Mouse (Mus musculus) lung, postnatal 4 days (tissue): ENCODE results near the gene Commd1.

ENCODE experiments used
- DNase-seq, 2 experiments: peaks; one replicate each; pipeline ENCODE4 v3.0.0; 2021

Commd1 gene

DNA sequence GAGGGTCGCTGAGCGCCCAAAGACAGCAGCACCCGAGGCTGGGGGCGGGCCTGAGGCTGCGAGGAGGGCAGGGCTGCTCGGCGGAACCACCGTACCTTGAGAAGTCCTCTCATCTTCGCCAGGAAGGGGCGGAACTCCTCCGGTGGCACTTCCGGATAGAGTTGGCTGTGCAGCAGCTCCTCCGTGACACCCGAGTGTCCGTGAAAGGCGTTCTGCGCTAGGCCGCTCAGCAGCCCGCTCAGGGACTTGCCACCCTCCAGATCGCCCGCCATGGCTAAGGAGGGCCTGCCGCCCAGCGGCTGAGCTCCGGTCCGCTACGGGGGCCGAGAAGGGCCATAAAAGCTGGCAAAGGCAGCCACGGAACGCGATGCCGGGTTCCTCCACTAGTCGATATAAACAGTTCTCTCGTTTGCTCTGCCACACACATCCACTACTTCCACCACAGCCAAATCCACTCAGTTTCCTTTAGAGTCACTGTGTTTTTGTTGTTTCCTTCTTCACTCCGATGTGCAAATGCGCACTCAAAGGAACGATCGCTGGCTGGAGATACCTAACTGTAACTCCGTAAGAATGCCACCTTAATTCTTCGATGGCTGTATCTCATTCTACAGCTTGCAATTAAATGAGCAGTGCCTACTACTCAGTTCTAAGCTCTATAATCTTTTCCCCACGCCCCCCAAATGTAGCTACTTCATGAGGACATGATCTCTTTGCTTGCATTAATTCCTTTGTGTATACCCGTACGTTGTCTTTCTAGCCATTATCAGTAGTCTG, at the start of gene Commd1, which contains the start of gene Gm28048:
Gene Commd1, minus strand, starts transcription at position 399 of the 774 bp plus-strand sequence.
Gene Gm28048, minus strand, starts transcription at position 107 of the 774 bp plus-strand sequence.
- peak; percentile 97 to 98 for DNase-seq

DNA sequence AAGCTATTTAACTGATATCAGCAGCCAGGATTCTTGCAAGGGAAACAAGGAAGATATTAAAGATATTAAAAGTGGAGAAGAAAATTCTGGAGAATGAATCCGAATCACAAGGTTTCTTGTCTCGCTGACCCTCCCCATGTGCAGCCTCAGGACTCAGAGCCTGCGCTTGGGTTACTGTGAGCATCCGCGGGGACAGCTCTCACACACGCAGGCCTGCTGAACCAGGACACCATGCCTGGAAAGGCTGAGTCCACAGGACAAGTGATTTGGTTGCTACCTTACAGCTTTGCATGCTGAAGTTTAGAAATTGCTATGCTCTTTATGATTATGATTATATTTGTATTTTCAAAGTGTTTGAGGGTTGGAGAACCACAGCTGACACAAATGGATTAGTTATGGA, 47.2 kb upstream of the Commd1 start:
- no peak for DNase-seq

DNA sequence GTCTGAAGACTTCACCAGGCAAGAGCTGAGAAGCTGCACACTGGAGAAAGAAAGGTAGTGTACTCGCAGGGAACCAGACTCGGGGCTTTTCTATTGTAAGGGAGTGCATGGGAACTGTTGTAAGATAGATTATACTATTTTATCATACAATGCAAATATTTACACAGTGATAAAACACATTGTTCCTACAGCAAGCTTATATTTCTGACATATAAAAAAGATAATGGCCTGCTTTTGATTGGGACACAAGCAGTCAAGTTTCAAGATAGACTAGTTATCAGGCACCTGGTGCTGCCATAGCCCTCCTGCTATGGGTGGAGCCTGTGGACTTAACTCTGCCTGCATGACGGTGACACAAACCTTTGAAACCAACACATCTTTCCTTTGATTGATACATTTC, 46.8 kb upstream of the Commd1 start:
- no peak for DNase-seq

DNA sequence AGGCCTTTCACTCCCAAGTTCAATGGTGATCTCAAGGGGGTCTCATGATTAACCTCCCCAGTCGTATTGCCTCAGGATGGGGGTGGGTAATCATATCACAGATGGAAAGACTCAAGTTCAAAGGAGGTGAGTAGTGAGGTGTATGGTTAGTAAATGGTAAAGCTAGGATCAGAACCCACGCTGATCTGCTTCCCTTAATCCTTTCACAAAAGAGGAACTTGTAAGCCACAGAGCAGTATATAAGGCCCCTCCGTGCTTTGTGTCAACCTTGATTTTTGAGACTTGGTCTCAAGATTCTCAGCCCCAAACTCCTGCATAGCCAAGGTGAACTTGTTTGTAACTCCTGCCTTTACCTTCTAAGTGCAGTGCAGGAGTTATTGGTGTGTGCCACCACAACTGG, 42.0 kb upstream of the Commd1 start:
- DNase-seq = no peak

GRCm38 (mm10) chr11:23023155-23023554, 41.0 kb upstream of the Commd1 start:
- DNase-seq = no peak

DNA sequence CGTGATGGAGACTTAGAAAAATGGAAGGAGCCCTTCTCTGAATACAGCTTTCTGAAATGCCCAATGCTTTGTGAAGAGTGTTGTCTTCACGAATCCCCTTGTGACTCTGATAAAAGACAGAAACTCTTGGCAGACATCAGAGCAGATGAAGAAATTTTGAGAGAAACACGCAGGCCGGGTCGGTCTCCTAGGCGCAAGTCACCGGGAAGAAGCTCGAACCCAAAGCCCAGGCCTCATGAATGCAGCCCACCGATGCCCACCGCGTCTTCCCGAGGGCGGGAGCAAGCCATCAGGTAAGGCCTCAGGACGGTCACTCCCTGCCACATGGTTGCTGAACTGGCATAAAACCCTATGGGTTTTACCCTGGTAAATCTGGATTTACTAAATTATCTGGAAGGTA, 38.7 kb upstream of the Commd1 start:
- DNase-seq = no peak

GRCm38 (mm10) chr11:23020116-23020770, 38.1 kb upstream of the Commd1 start:
- no peak for DNase-seq

- DNase-seq = no peak
These were observed 35.8 kb upstream of the Commd1 start for GRCm38 (mm10) chr11:23017943-23018342.

DNA sequence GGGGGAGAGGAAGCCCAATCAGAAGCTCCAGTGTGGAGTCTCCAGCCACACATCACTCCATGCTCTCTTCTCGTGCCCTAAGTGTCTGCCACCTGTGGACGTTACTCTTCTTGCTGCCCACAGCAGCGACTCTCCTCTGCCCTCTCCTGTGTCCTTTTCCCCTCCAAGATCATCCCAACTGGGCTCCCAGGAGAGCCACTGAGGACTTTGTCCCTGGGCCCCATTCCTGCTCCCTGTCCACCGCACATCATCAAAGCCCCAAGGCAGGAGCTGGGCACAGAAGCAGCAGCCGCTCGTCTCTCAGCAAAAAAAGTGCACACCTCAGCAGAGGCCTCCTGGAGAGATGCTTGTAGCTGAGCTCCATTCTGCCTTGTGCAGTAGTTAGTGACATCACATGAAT, 32.8 kb upstream of the Commd1 start:
- no peak for DNase-seq

DNA sequence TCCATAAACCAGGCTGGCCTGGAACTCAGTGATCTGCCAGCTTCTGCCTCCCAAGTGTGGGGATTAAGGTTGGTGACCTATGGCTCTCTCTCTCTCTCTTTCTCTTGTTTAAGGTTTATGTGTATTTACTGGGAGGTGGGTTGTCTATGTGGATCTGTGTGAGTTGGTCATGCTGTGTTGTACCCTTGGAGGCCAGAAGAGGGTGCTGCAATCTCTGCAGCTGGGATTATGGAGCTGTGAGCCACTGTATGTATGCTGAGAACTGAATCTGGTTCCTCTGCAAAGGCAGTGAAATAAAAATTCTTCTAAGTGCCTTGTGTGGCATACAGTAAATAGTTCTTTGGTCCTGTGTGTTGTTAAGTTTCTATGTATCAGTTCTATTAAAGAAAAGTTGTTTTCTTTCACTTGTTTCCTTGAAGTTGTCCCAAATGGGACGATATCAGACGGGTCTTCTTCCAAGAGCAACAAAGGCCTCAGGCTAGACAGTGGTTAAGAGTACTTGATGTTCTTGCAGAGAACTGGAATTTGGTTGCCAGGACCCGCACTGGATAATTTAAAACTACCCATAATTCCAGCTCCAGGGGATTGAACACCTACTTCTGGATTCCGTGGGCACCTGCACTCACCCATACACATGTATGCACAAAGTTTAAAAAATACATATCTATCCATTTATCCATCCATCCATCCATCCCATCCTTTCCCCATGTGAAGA, 31.6 kb upstream of the Commd1 start:
- no peak for DNase-seq

DNA sequence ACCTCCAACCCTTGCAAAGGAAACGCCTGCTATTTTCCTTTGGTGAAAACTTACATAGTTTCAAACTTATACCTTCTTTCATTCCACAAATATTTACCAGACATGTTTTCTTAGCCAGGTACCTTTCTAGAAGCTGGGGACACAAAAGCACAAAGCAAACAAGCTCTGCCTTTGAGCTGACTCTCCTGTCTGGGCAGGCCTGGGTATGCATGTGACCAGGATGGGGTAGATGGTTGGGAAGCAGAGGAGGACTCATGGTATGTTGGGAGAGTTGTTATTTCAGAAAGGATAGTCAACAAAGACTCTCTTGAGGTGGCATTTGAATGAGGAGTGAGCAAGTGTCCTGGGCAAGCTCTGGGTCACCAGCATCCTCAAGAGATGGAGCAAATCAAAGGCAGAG, 30.9 kb upstream of the Commd1 start:
- DNase-seq = no peak

GRCm38 (mm10) chr11:23008824-23009200, 26.6 kb upstream of the Commd1 start:
- DNase-seq = no peak

DNA sequence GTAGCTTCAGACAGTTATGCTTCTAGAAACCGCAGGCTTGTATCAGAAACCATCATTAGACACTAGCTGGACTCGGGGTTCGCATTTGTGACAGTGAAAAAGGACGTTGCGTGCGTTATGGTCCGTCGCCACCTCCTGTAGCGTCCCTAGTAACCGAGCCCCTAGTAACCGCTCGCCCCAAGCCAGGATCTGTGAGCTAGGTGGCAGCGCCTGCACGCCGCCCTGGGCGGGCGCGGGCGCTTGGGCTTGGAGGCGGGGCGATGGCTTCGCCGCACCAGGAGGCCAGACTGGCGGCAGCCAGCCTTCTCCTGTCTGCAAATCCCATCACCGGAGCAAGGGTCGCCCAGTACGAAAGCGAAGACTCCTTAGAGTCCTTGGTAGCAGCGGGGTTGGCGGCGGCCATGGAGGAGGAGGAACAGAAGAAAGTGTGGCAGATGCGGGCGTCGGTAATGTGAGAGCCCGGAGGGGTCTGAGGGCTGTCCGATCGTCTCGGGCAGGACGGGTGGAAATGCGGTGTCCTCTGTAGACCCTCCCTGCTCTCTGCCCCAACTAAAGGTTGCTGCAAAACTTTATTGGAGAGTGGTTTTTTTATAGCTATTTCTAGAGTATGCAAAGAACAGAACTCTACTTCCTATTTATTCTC, 26.1 kb upstream of the Commd1 start:
- peak; percentile 85 to 90 for DNase-seq

GRCm38 (mm10) chr11:23007481-23008180, 25.4 kb upstream of the Commd1 start, which contains the start of gene Fam161a:
Gene Fam161a (plus strand): TSS chr11:23007531.
- DNase-seq = peak; percentile 58 to 83

GRCm38 (mm10) chr11:23007166-23007480, 24.9 kb upstream of the Commd1 start:
- no peak for DNase-seq

GRCm38 (mm10) chr11:23005276-23005675, 23.1 kb upstream of the Commd1 start:
- DNase-seq = no peak

GRCm38 (mm10) chr11:22998308-22998707, 16.1 kb upstream of the Commd1 start:
- DNase-seq = no peak

- DNase-seq = no peak
These were observed 13.3 kb upstream of the Commd1 start for GRCm38 (mm10) chr11:22995461-22995860.

- no peak for DNase-seq
These were observed 12.1 kb upstream of the Commd1 start for GRCm38 (mm10) chr11:22994271-22994670.

DNA sequence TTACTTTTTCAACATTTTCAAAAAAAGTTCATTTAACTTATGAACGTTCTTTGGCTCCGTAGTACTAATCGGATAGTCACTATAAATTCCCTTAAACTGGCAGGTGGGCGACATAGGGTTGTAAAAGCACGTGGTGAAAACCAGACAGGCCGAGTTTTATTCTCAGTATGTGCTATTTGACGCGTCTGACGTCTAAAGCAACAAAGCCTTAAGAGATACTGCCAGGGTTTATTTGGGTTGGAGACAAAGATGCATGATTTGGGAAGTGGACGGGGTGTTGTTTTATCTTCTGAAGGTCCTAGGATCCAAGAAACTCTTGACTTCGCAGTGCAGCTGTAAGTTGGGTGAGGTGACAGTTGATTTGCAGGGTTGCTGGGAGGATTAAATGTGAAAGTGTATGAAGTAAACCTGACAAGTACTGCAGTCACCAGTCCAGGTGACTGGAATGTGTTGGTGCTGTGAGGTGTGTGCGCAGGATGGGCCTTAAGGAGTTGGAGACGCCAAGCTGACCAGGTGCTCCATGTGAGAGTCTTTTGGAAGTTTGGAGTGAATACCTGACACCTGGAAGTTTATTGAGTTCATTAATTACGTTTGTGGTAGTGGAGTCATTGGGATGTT, 9.1 kb upstream of the Commd1 start:
- no peak for DNase-seq

DNA sequence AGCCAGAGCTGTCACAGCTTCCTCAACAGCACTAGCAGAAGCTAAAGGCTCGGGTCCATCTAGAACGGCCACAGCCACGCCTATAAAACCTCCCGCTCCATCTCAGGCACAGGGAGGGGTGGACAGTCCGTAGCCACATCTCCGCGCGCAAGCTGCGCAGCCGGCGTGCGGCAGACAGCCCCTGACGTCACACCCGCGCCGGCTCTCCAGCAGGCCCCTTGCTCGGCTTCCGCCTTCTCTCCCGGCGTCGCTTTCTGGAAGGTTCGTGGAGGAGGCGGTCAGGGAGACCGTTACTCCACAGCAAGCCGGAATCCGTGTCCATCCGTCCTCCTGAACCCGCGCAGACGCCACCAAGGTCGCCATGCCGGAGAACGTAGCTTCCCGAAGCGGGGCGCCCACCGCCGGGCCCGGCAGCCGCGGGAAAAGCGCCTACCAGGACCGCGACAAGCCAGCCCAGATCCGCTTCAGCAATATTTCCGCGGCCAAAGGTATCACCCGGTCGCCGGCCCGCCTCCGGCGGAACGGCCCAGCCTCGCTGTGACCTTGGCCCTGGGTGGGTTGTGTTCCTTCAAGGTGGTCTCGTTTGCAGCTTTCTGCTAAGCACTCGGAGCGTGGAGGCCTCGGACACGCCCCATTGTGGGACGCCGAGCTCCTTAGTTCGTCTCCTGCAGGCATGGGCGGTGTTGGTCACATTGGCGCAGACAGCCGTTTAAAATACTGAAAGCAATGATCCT, 8.4 kb upstream of the Commd1 start, which contains the start of gene Cct4:
Gene Cct4, plus strand, starts transcription at position 127 of the 734 bp plus-strand sequence.
- DNase-seq = peak; percentile 95 to 97
